Mouse (Mus musculus) limb, embryonic 11.5 days (tissue): ENCODE data around the gene Srd5a3. TPM values are rescaled to one million over a fixed set of nuclear protein-coding genes. Genes with fewer than 3 reads are reported as not detected.

ENCODE experiments used
- ATAC-seq: fragments of 200-750 bp; cut with Nextera tagmentation; 2 replicates; pipeline ENCODE4 v1.8.0; 2017; ENCODE audit warnings: low read depth; ENCODE audit not compliant: insufficient number of reproducible peaks, low FRiP score, low TSS enrichment
- DNase-seq: peaks from one replicate; pipeline ENCODE4 v3.0.0-alpha.2; 2015; ENCODE audit warnings: low spot score
- H3K27ac ChIP-seq: fragments of 300-500 bp; sonication (generic); replicated peaks from 2 replicates; pipeline ENCODE4 v1.5.1; 2014; ENCODE audit warnings: low read depth, mild to moderate bottlenecking, low read length
- H3K27me3 ChIP-seq: fragments of 300-500 bp; sonication (generic); 2 replicates; pipeline ENCODE4 v1.6.1; 2014; ENCODE audit warnings: mild to moderate bottlenecking, low read length, mixed read lengths; ENCODE audit not compliant: control insufficient read depth, insufficient read depth
- H3K36me3 ChIP-seq: fragments of 300-500 bp; sonication (generic); 2 replicates; pipeline ENCODE4 v1.6.1; 2014; ENCODE audit warnings: mild to moderate bottlenecking, low read length, moderate library complexity, mixed read lengths; ENCODE audit not compliant: control insufficient read depth, insufficient read depth
- H3K4me1 ChIP-seq: fragments of 300-500 bp; sonication (generic); 2 replicates; pipeline ENCODE4 v1.6.1; 2014; ENCODE audit warnings: low read length, mixed read lengths; ENCODE audit not compliant: control insufficient read depth, insufficient read depth
- H3K4me2 ChIP-seq: fragments of 300-500 bp; sonication (generic); 2 replicates; pipeline ENCODE4 v1.6.1; 2014; ENCODE audit warnings: low read depth, mild to moderate bottlenecking, moderate library complexity; ENCODE audit not compliant: severe bottlenecking
- H3K4me3 ChIP-seq: fragments of 300-500 bp; sonication (generic); 2 replicates; pipeline ENCODE4 v1.5.1; 2014; ENCODE audit warnings: low read depth, low read length
- H3K9ac ChIP-seq: fragments of 300-500 bp; sonication (generic); 2 replicates; pipeline ENCODE4 v1.6.1; 2014; ENCODE audit warnings: mild to moderate bottlenecking, low read length
- H3K9me3 ChIP-seq: fragments of 300-500 bp; sonication (generic); 2 replicates; pipeline ENCODE4 v1.6.1; 2016; ENCODE audit warnings: low read length; ENCODE audit not compliant: control insufficient read depth
- WGBS: fragments of 180-500 bp; shearing (Covaris S2); extraction: QIAGEN DNeasy Blood & Tissue Kit; methylation state at CpG from one replicate; pipeline ENCODE4 v1.1.7; 2014; 5-methylcytosine and 5-hydroxymethylcytosine counted together
- polyA plus RNA-seq: library from polyadenylated mRNA; unstranded; fragments of >200 nt; fragmentation: Nextera tagmentation; extraction: Ambion mirVana; gene quantifications from 2 replicates; pipeline ENCODE4 v1.2.1, GENCODE M21; 2014

Gene Srd5a3
- polyA plus RNA-seq, 1 experiment from 2014 or later = 21.8 TPM

DNA sequence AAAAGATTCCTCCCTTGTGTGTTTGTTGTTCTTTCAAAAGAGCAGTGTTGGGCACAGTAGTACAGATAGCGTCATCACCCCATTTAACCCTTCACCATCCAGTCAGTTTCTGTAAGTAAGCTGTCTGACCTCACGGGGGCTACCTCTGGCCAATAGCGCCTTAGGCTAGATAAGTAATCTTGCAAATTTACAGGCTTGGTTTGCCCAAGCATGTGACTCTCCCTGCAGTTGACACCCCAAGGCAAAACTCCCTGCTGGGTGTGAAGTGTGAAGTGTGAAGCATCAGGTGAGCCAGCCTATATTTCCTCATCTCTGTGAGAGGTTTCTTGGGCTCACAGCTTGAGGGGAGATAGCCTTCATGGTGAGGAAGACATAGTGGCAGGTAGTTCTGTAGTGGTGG lies 20.0 kb downstream of the Srd5a3 start:
- Histone ChIP-seq H3K9me3 (no peaks in the 10 kb centered on the region), H3K9ac (no peak overlapping the region), H3K4me1 (no peaks in the 10 kb centered on the region), H3K4me2 (no peak overlapping the region), H3K27ac (no peak overlapping the region), H3K4me3 (no peak overlapping the region), H3K27me3 (no peaks in the 10 kb centered on the region), H3K36me3 (no peaks in the 10 kb centered on the region)
- ATAC-seq (no peak), DNase-seq (no peak)
- 56% methylated on average over 3 of the region's 3 CpGs for WGBS

DNA sequence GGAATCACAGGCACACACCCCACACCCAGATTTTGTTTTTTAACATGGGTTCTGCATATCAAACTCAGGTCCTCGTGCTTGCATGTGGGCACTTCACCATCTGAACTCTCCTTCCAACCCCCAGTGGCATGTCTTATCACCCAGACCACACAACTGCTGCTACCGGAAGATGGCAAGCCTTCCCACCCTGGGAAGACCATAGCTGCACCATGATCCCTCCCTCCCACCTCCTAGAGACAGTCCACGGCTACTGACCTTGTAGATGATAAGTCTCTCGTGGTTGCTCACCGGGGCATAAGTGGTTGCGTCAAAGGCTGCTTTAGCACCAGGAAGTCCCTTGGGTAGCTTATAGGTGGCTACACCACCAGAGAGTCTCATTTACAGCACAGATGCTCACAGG lies 21.4 kb downstream of the Srd5a3 start:
- Histone ChIP-seq H3K9ac (no peak overlapping the region), H3K27me3 (no peaks in the 10 kb centered on the region), H3K4me3 (no peak overlapping the region), H3K4me1 (no peaks in the 10 kb centered on the region), H3K36me3 (no peaks in the 10 kb centered on the region), H3K4me2 (no peak overlapping the region), H3K27ac (no peak overlapping the region), H3K9me3 (no peaks in the 10 kb centered on the region)
- 94% methylated on average over 6 of the region's 6 CpGs for WGBS
- no peak for DNase-seq
- ATAC-seq = no peak

DNA sequence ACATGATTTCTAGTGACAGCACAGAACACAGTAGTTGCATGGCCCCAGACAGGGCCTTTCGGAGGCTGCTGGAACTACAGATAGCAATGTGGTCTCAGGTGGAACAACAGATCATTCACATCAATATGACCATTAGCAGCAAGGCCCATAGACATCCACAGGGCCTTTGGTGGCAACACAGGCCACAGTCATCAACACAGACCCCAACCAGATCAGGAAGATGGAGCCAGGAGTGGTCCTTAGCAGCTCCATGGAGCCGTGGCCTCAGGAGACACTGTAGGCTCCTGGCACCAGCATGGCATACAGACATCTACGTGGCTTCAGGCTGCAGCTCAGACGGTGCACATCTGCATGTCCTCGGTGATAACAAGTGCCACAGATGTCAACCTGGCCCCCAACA lies 22.9 kb downstream of the Srd5a3 start:
- Histone ChIP-seq H3K4me1 (no peaks in the 10 kb centered on the region), H3K9ac (no peak overlapping the region), H3K27me3 (no peaks in the 10 kb centered on the region), H3K4me2 (no peak overlapping the region), H3K27ac (no peak overlapping the region), H3K9me3 (no peaks in the 10 kb centered on the region), H3K36me3 (no peaks in the 10 kb centered on the region), H3K4me3 (no peak overlapping the region)
- 83% methylated on average over 5 of the region's 5 CpGs for WGBS
- no peak for DNase-seq
- ATAC-seq = no peak

GRCm38 (mm10) chr5:76163828-76164390 lies 23.8 kb downstream of the Srd5a3 start:
- 64% methylated on average over 4 of the region's 4 CpGs for WGBS
- ATAC-seq = no peak
- no peak for DNase-seq

DNA sequence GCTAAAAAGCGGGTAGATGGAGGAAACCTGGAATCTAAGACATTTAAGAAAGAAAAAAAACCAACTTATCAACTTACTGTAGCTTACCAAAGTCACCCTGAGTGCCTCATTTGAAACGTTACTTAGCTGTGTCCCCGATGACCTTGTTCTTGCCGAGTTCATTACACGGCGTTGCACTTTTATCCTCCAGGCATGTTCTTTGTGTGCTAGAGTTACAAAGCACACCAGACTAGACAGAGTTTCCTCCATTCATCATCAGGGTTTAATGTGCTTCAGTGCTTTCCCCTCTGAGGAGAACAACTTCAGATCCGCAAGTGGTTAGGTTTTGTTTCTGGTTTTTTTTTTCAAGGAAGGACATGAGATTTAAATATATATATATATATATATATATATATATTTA lies 24.8 kb downstream of the Srd5a3 start:
- Histone ChIP-seq H3K4me1 (no peaks in the 10 kb centered on the region), H3K4me2 (no peak overlapping the region), H3K4me3 (no peak overlapping the region), H3K9me3 (no peaks in the 10 kb centered on the region), H3K9ac (no peak overlapping the region), H3K36me3 (no peaks in the 10 kb centered on the region), H3K27ac (no peak overlapping the region), H3K27me3 (no peaks in the 10 kb centered on the region)
- DNase-seq (no peak), ATAC-seq (no peak)
- 78% methylated on average over 7 of the region's 7 CpGs for WGBS

More at GRCm38 (mm10) chr5:76163828-76164390, 23.8 kb downstream of the Srd5a3 start:
- Histone ChIP-seq H3K9ac (no peak overlapping the region), H3K9me3 (no peaks in the 10 kb centered on the region), H3K27me3 (no peaks in the 10 kb centered on the region), H3K4me1 (no peaks in the 10 kb centered on the region), H3K36me3 (no peaks in the 10 kb centered on the region), H3K4me3 (no peak overlapping the region), H3K4me2 (no peak overlapping the region), H3K27ac (no peak overlapping the region)

DNA sequence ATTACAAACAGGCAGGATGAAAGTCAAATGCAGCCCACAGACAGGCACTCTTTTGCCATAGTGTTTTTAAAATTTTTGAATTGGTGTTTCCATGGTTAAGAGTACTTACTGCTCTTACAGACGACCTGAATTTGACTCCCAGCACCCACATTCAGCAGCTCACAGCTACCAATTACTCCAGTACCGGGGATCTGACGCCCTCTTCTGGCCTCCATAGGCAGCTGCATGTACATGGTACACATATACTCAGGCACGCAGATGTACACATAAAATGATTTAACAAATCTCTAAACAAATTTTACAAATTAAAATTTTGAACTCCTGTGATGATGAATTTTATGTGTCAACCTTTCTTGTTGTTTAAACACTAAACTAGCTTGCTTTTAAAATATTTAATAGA lies 30.5 kb downstream of the Srd5a3 start:
- DNase-seq = no peak
- no peaks in the 10 kb centered on the region for H3K27me3 ChIP-seq
- WGBS = 84% methylated on average over 4 of the region's 4 CpGs
- no peaks in the 10 kb centered on the region for H3K36me3 ChIP-seq
- no peak overlapping the region for H3K9ac ChIP-seq
- H3K4me2 ChIP-seq = no peak overlapping the region
- H3K9me3 ChIP-seq = no peaks in the 10 kb centered on the region
- no peak for ATAC-seq
- H3K4me1 ChIP-seq = no peaks in the 10 kb centered on the region
- H3K4me3 ChIP-seq = no peak overlapping the region
- no peak overlapping the region for H3K27ac ChIP-seq

- no peaks in the 10 kb centered on the region for H3K4me1 ChIP-seq
- ATAC-seq (no peak), DNase-seq (no peak)
- H3K4me2 ChIP-seq = no peak overlapping the region
- H3K4me3 ChIP-seq = no peak overlapping the region
- H3K9me3 ChIP-seq = no peaks in the 10 kb centered on the region
- no peak overlapping the region for H3K9ac ChIP-seq
- no peaks in the 10 kb centered on the region for H3K36me3 ChIP-seq
- no peak overlapping the region for H3K27ac ChIP-seq
- H3K27me3 ChIP-seq = no peaks in the 10 kb centered on the region
These were observed 31.0 kb downstream of the Srd5a3 start for GRCm38 (mm10) chr5:76171039-76171438.

DNA sequence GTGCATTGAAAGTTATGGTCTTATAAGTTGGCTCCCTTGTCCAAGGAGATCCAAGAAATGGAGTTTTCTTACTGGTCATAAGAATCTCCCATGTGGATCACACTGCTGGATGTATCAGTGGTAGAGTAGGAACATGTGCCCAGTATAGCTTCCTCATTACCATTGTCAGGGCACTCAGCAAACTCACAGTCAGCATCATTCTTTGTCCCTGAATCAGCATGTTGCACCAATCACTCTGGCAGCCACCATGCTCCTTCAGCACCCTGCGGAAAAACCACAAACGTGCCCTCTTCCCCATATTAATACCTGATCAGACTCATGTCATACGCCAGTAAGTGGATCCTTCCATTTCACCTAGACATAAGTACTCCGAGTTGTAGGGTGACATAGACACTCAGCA lies 35.0 kb downstream of the Srd5a3 start:
- H3K9ac ChIP-seq = no peak overlapping the region
- H3K9me3 ChIP-seq = no peaks in the 10 kb centered on the region
- no peaks in the 10 kb centered on the region for H3K36me3 ChIP-seq
- WGBS = 90% methylated on average over 4 of the region's 4 CpGs
- H3K4me3 ChIP-seq = no peak overlapping the region
- no peak for DNase-seq
- H3K27ac ChIP-seq = no peak overlapping the region
- no peak for ATAC-seq
- no peaks in the 10 kb centered on the region for H3K27me3 ChIP-seq
- no peak overlapping the region for H3K4me2 ChIP-seq
- no peaks in the 10 kb centered on the region for H3K4me1 ChIP-seq

- H3K27ac ChIP-seq = no peak overlapping the region
- no peak for ATAC-seq
These were observed 36.3 kb downstream of the Srd5a3 start for GRCm38 (mm10) chr5:76176411-76176810.

More at GRCm38 (mm10) chr5:76176411-76176810, 36.3 kb downstream of the Srd5a3 start:
- Histone ChIP-seq H3K4me1 (no peaks in the 10 kb centered on the region), H3K27me3 (no peaks in the 10 kb centered on the region), H3K4me3 (no peak overlapping the region), H3K9me3 (no peaks in the 10 kb centered on the region), H3K4me2 (no peak overlapping the region), H3K9ac (no peak overlapping the region), H3K36me3 (no peaks in the 10 kb centered on the region)
- whole genome bisulfite sequencing = 54% methylated on average over 3 of the region's 3 CpGs
- DNase-seq = no peak
